Mouse (Mus musculus): Measurements from ENCODE around the gene Caln1. TPM values are rescaled to one million over a fixed set of nuclear protein-coding genes. Genes with fewer than 3 reads are reported as not detected.

Caln1 gene
- total RNA-seq, 2 experiments from 2014 or later: 151 to 159 TPM

DNA sequence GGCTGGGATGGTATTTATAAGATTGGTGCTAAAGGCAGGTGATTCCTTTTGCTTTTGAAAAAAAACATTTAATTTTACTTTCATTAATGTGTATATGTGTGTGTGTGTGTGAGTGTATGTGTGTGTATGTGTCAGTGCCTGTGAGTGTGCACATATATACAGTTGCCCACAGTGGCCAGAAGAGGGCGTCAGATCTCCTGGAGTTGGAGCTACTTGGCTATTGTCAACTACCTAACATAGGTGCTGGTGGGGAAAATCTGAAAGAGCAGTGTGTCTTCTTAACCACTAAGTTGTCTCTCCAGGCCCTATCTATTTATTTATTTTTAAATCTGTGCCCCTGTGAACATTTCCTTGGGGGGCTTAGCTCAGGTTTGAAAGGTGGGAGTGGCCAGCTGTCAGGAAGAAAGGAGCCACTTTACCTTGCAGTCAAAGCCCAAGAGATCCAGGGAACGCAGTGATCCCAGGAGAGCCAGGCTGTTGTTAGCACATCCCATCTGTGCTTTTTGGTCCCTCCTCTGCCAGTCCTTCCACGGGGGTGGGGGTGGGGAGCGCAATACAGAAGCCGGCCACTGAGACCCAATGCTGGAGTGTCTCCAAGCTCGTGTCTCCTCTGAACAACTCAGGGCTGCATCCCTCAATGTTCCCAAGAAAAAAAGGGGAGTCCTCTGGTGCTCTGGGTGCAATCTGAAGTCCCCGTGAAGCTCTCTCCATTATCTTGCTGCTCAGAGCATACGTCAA lies 24.5 kb downstream of the Caln1 start:
- no peak for DNase-seq (ENCODE audit: low spot score in 2 of 2)

DNA sequence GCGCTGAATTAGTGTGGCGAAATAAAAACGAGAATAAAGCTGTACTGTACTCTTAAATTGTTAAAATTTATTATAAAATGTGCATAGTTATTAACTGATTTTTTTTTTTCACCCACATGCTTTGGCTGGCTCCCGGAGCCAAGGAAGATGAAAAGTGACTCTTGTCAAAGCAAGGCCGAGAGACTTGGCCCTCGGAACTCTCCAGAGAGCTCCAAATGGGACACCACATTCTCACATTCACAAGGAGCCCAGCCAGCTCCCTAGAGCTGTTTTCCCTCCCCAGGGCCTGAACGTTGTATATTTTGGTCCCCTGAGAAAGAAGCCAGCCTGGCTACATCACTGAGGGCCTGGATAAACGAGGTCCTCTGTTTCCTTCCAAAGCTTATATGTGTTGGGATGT lies 25.1 kb downstream of the Caln1 start:
- DNase-seq (ENCODE audit: low spot score in 2 of 2): peak in 1 of 2 experiments; percentile 13

DNA sequence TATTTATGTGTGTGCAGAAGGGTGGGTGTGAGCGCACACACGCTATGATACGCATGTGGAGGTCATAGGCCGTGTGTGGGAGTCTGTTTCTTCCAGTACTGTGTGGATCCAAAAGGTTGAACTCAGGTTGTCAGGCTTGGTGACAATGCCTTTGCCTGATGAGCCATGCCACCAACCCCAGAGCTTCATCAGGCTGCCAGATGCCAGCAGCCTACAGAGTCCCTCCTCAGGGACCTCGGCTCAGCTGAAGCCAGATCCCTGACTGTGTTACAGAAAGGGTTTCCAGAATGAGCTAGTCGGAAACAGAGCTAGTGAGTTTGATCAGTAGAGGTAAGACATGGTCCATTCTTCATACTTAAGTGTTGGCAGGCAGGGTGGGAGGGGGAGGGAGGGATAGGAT lies 25.9 kb downstream of the Caln1 start:
- DNase-seq (ENCODE audit: low spot score in 2 of 2): no peak

DNA sequence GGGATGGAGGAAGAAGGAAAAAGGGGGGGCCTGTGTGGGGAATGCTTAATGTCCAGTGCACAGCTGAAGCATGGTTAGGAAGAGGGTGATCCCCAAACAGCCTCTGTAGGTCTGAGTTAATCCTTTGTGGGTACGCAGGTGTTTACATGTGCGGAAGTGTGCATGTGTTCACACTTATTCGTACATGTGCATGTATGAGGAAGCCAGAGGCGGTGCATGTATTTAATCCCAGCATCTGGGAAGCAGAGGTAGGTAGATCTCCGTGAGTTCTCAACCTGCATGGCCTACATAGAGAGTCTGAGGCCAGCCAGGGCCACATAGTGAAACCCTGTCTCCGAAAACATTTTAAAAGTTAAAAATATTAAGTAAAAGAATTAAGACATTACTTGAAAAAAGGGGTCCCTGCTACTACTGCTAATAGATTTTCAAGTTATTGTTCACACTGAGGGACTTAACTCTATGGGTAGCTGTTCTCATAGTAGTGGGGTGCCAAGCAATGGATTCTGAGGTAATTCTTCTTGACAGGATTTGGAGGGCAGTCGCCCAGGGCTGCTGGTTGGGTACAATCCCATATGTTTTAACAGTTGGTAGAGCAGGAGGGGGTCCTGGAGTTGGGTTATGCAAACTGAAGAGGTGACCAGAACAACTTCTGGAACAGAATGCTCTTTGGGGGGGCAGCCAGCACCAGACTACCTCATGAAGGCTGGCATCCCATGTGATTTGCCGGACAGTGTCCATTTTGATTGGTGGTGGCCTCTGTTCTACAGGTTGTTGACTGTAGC lies 31.1 kb downstream of the Caln1 start:
- DNase-seq (ENCODE audit: low spot score in 2 of 2): no peak

DNA sequence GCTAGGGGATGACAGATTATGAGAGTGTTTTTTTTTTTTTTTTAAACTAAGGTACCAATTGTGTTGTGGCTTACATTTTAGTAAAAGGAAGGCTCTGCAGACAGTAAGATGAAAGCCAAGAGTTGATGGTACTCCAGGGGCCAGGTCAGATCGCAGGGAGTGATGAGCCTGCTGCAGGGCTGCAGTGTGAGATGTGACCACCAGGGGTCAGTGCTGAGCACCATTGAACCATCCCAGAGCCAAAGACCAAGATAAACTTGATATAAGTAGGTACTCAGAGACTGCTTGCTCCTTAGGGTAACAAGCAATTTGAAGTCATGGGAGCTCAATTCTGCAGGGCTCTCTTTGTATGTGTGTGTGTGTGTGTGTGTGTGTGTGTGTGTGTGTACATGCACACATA lies 35.9 kb downstream of the Caln1 start:
- peak in 1 of 2 experiments; percentile 42 for DNase-seq (ENCODE audit: low spot score in 2 of 2)

DNA sequence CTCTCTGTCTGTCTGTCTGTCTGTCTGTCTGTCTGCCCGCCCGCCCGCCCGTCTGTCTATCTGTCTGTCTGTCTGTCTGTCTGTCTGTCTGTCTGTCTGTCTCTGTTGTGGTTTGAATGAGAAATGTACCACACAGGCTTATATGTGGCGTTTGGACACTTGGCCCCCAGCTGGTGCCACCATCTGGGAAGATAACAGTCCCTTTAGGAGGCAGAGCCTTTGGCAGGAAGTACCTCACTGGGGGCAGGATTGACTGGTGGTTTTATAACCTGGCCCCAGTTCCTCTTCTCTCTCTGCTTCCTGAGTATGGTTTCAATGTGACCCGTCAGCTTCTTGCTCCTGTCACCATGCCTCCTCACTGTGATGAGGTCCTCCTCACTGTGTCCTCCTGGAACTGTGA lies 40.5 kb downstream of the Caln1 start:
- no peak for DNase-seq (ENCODE audit: low spot score in 2 of 2)

DNA sequence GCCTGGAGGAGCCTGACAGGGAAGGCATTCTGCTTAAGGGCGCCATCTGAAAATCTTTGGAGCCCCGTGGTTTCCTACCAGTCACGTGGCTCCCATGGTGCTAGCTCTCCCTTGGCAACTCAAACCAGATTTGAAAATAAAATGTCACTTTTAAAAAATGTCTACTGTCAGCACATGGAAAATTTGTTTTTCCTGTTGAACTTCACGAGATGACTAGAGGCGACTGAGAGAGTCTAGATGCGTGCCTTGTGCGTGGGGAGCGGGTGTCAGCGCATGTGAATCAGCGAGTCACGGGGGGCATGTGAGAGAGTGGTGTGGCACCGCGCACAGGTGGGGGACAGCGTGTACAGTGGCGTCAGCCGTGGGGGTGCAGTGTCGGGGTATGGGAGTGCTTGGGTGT lies 42.3 kb downstream of the Caln1 start:
- peak; percentile 6 to 8 for DNase-seq (ENCODE audit: low spot score in 2 of 2)

DNA sequence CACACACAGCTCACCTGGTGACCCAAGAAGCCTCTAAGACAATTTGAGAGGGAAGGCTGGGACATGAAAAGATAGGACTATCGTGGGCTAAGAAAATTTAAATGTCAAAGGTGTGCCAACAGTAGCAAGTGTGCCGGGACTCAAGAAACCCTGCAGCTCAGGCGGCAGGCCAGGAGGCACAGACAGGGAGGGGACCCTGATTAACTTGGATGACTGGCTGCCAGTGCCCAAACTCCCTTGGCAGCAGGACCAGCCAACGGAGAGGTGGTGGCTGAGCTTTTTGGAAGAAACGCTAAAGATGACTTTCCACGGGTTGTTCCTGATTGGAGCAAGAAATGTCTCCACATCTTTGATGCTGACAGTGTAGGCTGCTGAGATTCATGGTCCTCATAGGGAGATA lies 78.2 kb downstream of the Caln1 start:
- no peak for DNase-seq (ENCODE audit: low spot score in 2 of 2)

DNA sequence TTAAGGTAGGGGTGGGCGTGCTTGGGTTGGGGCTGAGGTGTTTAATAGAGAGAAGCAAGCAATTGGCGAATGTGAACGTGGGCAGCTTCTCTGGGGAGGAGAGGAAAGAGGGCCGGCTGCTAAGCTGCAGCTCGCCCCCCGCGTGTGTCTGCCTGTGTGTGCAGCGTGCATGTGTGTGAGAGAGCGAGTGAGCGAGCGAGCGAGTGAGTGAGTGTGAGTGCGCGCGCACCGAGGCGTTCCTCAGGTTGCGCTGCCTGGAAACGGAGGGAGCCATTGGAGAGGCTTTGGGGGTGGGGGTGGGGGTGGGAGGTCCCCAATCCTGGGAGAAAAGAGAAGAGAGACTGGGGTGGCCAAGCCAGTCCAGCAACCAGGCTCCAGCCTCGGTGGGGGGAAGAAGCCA lies 79.2 kb downstream of the Caln1 start:
- DNase-seq (ENCODE audit: low spot score in 2 of 2): peak; percentile 52 to 57

DNA sequence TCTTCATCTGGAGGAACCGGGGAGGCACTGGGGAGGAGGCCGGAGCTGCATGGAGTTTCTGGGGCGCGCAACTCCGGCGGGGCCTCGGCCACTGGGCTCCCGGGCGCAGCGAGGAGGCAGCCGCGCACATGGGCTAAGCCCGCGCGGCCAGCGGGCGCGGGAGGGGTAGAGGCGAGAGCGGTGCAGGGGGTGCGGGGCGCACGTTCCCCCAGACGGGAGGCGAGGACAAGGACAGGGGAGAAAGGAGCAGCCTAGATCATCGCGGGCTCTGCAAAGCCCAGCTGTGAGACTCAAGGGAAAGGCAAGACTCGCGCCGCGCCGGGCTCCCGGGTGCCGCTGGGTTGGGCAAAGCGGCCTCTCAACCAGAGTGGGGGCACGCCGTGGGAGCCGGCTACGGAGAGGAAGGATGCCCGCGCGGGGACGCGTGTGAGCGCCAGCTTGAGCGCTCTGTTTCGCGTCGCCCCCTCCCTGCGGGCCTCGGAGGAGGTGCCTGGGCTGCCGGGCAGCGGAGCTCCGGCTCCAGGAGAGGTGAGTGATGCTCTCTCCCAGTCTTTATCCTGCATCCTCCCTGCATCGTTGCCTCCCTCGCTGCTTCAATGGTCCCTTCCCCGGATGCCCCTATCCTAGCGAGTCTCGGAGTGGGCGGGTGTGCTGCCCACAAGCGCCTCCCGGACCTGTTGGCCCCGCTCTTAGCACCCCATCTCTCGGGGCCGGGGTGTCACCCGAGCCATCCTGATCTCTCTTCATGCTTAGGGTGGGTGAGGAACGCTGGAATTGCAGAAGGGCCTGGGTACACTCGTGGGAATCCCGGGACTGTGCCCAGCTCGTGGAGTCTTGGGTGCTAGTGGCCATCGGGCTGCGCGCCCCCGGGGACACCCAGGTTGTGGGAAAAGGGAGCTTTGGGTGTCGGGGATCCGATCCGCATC lies 79.9 kb downstream of the Caln1 start:
- DNase-seq (ENCODE audit: low spot score in 2 of 2): peak; percentile 60 to 67

DNA sequence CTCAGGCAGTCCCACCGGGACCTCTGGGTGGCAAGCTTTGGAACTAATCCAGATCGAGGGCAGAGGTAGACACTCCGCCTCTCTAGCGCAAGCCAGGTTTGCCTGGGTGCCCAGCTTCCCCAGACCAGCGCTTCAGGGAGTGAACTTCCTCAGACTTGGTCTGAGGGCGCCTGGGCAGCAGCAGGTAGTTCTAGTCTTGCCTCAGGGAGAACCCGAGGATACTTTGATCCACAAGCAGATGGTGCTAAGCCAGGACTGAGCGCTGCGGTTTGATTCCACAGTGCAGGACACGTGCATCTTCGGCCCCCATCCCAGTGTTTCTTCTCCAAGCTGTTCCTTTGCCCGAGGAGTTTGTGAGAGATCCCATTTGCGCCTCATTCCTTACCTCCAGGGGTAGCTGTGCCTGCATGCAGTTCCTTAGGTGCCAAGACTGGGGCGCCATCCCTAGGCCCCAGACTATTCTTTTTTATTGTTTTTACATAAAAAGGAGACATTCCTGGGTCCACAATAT lies 80.8 kb downstream of the Caln1 start:
- DNase-seq (ENCODE audit: low spot score in 2 of 2): peak; percentile 28 to 41

DNA sequence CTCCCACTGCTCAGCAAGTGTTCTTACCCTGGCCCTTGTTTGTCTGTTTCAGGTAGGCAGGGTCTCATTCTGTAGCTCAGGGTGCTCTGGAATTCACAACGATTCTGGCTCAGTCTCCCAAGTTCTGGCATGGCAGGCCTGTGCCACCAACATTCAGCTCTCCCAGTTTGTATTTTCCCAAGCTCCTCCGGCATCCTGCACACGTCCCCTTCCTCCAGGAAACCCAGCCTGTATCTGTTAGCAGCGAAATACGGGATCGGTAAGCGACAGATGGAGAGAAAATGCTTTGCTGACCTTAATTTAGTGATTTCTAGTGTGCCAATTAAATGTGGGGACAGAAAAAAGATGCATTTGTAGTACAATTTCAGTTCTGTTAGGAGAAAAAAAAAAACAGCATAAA lies 88.8 kb downstream of the Caln1 start:
- peak in 1 of 2 experiments; percentile 53 for DNase-seq (ENCODE audit: low spot score in 2 of 2)

DNA sequence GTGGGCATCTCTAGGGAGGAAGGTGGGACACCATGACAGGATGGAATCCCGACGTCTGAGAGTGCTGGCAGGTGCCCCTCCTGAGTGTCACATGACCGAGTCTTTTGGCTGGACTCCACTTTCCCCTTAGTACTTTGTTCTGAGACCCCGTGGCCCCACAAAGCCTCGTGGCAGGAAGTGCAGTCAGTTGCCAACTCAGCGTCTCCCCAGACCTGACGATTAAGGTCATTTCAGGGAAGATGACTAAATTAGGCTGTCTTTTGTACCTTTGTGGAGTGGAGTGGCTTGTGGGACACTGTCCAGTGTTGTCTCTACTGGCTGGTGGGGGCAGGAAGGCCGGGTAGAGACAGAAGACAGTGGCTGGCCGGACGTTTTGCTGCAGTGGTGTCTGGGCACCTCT lies 103.0 kb downstream of the Caln1 start:
- DNase-seq (ENCODE audit: low spot score in 2 of 2): no peak

DNA sequence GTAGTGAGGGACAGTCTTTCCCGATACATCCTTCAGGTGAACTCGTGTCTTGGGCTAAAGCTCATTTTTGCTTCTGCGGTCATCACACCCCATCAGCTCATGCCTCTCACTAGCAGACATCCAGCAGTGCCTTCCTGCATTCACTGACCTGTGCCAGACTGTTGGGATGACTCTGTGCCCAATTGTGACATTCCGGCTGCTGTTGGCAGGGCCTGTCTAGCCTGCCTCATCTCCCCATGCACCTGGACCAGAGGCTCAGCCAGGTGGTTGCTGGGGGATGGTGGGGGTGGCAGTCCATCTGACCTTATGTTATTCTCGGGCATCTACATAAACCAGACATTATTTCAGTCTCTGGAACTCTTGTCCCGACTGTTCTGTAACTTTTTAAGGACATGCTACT lies 105.6 kb downstream of the Caln1 start:
- no peak for DNase-seq (ENCODE audit: low spot score in 2 of 2)

DNA sequence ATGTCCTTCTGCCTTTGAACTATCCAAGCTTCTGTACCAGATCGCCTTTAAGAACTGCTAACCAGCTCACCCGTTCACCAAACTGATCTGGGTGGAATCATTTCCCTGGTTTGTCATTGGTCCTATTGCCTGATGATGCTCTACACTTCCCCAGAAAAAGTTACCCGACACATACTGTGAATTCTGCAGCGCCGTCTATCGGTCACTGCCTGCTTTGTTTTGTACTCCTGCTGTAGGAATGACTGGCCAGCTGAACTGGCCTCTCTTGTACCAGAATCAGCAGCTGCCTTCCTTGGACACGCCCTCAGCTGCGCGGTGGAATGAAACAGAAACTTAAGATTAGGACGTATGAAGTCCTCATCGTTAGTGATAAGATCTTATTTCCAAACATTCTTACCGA lies 107.5 kb downstream of the Caln1 start:
- DNase-seq (ENCODE audit: low spot score in 2 of 2): no peak

DNA sequence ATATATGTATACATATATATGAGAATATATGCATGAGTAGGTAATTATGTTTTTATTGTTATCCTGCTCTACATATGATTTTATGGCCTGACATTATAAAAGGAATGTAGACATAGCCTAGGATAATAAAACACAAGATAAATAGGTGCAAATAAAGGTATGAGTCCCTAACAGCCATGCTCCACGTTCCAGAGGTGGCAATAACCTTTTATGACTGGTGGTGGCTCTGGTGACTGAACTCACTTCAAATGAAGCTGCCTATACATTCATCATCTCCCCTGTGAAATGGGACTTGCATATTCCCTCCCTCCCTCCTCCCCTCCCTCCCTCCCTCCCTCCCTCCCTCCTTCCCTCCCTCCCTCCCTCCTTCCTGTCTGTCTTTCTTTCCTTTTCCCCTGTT lies 111.0 kb downstream of the Caln1 start:
- DNase-seq (ENCODE audit: low spot score in 2 of 2): no peak

DNA sequence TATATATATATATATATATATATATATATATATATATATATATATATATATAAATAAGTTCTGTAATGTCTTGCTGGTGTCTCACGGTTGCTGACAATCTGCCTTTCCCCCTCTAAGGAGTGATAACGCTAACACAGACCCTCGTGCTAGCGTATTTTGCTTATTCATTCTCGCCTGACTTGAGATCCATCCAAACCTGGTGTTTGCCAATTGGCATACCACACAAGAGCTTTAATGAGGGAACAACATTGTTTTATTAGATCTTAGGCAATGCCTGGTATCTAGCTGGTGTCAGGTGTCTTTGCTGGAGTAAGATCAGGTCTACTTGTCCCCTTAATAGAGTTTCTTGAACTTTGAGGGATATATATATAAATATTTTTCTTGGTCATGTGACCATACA lies 122.2 kb downstream of the Caln1 start:
- no peak for DNase-seq (ENCODE audit: low spot score in 2 of 2)

DNA sequence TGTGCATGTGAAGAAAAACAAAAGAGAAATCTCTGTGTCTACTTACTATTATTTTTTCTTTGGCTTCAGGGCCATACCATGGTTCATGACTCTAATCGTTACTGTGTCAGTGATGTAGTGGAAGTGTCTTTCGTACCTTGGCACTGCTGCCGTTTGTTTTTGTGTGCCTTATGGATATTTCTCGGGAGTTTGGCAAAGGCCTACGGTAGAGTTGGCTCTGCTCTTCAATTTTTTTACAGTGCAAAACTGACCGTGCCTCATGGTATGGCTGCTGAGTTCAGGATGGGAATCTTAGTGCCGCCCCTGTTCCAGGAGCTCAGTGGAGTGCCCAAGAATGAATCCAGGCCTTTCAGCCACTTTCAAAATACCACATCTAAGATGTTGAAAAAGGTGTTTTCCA lies 123.0 kb downstream of the Caln1 start:
- DNase-seq (ENCODE audit: low spot score in 2 of 2): no peak

DNA sequence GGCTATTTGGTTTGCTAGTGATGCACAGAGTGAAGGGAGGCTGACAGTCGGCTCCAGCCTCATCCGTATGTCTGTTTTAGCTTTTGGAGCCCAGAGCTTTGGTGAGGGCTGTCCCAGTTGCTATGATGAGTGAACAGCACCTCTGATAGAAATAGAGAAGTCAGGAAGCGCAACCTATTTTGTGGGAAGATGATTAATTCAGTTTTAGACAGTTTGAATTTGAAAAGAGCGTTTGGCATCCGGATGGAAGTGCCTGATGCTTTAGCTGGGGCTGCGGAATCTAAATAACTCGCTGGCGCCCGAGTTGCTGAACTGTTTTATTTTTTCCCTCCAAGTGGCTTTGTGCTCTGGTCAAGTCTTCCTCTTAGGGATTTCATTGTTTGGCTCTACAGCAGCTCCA lies 133.3 kb downstream of the Caln1 start:
- peak; percentile 11 to 34 for DNase-seq (ENCODE audit: low spot score in 2 of 2)

DNA sequence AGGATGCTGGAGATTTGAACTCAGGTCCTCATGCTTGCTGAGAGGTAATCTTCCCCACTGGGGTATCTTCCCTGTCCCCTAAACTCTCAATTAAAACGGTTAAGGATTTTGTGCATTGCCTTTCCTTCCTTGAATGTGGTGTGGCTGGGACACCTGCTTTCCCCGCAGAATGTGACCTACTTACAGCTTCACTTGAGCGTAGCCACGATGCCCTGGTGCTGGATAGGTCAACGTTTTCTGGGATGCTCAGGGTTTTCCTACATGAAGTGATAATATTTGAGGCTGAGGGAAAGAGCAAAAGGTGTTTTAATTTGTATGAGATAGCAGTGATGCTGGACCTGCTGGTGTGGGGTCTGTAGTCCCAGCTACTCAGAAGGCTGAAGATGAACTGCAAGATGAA lies 135.6 kb downstream of the Caln1 start:
- DNase-seq (ENCODE audit: low spot score in 2 of 2): no peak

DNA sequence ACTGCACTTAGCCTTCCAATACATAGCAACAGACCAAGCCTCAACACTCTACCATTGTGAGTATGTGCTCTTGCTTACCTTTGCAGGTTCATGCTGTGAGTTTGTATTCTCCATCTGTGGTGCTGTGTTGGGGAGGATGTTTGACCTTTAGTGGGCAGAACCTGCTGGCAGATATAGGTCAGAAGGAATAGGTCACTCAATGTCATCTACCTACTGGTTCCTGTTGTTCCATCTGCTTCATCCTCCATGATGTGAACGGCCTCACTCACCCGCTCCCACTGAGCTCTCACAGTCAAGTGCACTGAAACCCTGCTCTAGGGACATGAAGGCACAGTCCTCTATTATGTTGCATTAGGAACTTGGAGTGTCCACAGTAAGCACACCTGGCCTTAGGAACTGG lies 141.3 kb downstream of the Caln1 start:
- no peak for DNase-seq (ENCODE audit: low spot score in 2 of 2)

Data from layer of hippocampus, postnatal 14 days (tissue).